Mouse (Mus musculus) c-Kit-positive CD71-positive TER-119-positive erythroid progenitor cells, embryonic 14.5 days (primary cell): ENCODE data around the gene Myct1.

Experiments
- DNase-seq: peaks from one replicate; pipeline ENCODE4 v3.0.0-alpha.2; 2013; ENCODE audit warnings: low spot score

The Myct1 gene

DNA sequence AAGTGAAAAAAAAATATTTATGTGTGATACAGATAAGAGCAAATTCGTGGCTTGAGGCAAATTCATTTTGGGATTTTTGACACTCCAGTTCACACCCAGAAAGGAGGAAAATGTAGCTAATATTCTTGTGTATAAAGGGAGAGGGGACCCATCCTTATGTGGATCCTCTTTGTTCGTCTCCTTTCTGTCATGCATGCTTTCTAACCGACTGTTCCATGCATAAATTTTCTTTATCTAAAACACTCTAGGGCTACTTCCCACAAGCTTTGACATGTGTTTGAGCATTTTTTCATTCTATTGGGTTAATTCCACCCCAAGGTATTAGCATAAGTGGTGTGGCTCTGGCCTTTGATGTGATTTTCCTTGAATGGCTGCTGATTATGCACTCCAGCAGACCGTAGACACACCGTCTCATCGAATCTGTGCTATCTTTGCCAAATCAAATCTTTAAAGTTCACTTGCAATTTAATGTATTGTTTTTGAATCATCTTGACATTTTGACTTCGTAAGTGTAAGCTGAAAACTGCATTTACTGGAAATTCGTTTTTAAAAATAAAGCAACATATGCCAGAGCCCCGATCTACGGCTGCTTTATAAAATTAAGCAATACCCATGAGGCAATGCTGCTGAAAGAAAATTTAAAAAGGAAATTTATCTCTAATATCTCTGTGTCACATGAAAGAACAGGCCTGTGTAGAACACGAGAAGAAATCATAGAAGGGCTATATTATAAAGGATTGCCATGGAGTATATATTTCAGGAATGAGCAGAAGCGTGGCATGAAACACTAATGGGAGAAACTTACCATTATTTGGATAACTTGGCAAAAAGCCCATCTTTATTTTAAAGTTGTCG, 21.8 kb downstream of the Myct1 start:
- DNase-seq: no peak

DNA sequence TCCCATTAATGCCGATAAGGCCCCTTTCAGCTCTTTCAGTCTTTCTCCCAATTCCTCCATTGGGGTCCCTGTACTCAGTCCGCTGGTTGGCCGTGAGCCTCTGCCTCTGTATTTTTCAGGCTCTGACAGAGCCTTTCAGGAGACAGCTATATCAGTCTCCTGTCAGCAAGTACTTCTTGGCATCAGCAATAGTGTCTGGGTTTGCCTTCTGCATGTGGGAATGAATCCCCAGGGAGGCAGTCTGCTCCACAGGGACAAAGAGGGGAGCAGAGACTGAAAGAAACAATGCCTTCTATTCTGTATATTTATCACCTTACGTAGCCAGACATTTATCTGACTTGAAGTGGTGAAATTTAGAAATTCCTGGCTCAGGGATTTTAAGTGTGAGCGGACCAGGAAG, 32.7 kb downstream of the Myct1 start:
- DNase-seq: no peak

DNA sequence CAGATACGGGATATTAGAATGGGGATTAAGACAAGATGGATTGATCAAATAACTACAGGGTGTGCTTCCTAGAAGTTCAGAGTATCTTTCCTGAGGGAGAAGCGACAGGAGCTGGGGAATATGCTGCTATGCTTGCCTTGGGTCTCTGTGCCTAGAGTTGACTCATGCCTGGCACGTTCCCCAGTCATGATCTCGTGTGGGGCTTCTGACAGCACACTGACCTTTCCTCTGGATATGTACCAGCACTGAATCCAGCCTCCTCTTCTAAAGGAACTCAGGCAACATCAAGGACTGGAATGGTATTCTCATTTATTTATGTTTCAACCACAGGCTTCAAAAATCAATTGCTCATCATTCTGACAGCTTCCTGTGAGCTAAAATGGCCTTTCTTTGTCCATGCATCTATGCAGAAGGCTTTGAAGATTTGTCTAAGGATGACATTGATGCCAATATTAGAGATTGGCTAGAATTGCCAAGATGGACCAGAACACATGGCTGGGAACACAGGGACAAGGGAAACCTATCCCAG, 40.2 kb downstream of the Myct1 start:
- DNase-seq: no peak

DNA sequence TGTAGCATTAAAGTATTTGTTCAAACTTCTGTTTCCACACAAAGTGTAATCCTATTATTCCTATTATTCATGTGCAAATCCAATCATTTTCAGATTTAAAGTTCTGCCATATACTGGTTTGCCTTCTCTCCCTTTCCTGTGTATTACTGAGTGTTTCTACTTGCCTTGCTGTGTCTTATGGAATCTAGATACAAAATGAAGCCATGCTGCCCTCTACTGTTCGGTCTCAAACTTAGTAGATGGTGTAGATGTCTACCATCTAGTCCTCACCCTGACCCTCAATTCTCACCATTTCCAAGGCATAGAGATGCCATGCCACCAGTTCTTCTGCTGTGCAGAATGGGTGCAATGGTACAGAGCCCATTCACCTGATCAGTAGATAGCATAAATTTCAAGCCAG, 40.8 kb downstream of the Myct1 start:
- DNase-seq: no peak

DNA sequence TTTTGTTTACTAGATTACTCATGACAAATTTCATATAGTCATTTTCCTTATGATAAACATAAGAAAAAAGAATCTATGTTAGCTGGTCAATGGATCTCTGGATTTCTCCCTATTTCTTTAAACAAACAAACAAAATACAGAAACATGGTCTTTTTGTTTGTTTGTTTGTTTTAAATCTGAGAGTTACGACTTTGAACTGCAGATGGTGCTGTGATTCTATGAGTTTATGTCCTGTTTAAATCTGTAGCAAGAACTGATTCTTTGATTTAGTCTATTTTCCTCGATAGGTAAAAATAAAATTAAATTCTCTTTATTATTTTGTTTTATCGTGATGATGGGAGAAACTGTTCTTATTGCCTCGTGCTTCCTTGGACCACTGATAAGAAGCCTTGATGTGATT, 43.7 kb downstream of the Myct1 start:
- DNase-seq: no peak

DNA sequence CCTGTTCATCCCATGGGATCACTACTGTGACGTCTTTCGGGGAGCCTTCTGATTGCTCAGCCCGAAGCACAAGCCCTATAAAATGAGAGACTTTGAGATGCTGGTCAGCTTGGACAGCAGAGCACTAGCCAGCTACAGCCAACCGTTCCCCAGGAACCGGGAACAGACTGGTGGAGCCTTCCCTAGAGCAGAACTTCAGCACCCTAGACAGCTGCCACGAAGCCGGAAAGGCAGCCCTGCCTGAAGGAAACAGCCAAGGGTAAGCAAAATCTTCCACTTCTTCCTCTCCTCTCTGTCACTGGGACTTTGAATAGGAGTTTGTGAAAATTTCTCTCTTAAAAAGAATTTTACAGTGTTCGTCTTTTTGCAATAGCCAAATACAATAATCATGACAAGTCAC, 45.5 kb downstream of the Myct1 start, which contains the start of gene Vip:
TSS of gene Vip (plus strand) at position 107 of the 400 bp plus-strand sequence.
- no peak for DNase-seq
